Mouse (Mus musculus) layer of hippocampus, adult 11-12 months (tissue): Measurements from ENCODE around the gene Phldb1.
"Not testable (repeated sequence)": the region's sequence is repeated elsewhere in the genome, so short reads cannot be mapped to it uniquely, and the experiment has no call there.

ENCODE experiments used
- DNase-seq: peaks from one replicate; pipeline ENCODE4 v3.0.0; 2022; ENCODE audit warnings: low spot score

Phldb1 gene

DNA sequence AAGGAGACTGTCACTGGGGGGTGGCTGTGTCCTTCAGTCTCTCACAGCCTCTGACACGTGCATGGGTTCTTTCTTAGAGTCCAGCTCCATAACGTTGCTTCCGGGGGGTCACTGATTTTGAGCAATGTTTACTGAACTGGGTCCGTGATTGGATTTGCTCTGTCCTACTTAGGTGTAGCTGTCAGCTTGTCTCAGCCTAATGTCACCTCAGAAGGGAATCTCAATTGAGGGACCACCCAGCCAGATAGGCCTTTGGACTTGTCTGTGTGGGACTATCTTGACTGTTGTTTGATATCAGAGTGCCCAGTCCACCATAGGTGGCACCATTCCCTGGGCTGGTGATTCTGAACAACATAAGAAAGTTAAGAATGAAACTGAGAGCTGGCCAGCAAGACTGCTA, 81.1 kb downstream of the Phldb1 start:
- DNase-seq, result no peak

GRCm38 (mm10) chr9:44652027-44652426, 83.0 kb downstream of the Phldb1 start:
- DNase-seq, result peak; percentile 74

- DNase-seq, result no peak
Measured at GRCm38 (mm10) chr9:44648881-44649281, 86.1 kb downstream of the Phldb1 start.

DNA sequence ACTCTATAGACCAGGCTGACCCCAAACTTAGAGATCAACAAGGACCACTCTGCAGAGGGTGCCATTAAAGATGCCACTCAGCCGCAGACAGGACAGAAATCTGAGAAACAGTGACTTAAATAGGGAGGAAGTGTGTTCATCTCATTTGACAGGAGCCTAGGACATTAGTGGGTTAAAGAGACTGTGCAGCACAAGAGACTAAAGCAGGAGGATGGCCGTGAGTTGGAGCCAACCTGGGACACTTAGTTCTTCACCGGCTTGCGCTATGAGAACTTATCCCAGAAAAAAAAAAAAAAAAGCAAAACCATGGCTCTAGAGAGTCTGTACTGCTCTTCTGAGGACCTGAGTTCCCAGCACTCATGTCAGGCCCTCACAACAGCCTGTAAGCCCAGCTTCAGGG, 87.3 kb downstream of the Phldb1 start:
- DNase-seq, result no peak

DNA sequence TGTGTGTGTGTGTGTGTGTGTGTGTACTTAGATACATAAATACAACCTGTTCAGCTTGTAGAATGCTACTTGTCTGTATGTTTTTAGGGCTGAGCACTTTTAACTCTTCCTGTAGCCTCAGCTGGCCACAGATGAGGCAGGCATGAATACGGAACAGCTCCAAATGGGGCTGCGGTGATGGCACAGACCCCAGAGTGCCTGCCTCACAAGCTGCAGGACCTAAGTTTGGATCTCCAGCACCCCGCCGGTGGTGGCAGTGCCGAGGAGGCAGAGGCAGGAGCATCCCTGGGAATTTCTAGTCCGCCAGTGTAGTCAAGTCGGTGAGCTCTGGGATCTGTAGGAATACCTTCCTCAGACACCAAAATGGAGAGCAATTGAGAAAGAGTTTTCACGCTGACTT, 88.0 kb downstream of the Phldb1 start:
- no peak for DNase-seq

- no peak for DNase-seq
Measured at GRCm38 (mm10) chr9:44646366-44646765, 88.6 kb downstream of the Phldb1 start.

DNA sequence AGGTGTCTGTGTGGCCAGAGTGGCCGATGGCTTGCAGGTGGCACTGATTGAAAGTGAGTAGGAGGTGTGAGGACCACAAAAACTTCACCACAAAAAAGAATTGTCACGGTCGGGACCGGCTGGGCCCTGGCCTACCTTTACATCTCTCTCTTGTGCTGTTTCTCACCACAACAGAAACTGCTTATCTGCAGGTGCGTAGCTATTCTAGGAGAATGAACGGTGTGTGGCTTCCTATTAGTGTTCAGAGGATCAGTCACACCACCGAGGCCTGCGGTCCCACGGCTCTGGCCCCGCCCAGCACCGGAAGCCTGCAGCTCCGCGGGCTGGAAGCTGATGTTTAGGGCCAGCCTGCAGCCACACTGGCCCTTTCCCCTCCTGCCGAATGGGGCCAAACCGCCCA, 89.1 kb downstream of the Phldb1 start:
- DNase-seq, result no peak

- DNase-seq, result peak; percentile 41
Measured at GRCm38 (mm10) chr9:44645481-44645880, 89.5 kb downstream of the Phldb1 start.

DNA sequence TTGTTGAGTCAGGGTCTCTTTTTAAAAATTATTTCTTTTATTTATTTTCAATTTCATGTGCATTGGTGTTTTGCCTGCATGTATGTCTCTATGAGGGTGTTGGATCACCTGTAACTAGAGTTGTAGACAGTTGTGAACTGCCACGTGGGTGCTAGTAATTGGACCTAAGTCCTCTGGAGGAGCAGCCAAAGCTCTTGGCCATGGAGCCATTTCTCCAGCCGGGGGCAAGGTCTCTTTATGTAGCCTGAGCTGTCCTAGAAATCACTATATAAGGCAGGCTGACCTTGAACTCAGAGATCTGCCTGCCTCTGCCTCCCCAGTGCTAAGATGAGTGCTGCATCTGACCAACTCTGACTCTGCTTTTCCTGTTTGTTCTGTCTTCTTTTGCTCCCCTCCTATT, 90.8 kb downstream of the Phldb1 start:
- no peak for DNase-seq

DNA sequence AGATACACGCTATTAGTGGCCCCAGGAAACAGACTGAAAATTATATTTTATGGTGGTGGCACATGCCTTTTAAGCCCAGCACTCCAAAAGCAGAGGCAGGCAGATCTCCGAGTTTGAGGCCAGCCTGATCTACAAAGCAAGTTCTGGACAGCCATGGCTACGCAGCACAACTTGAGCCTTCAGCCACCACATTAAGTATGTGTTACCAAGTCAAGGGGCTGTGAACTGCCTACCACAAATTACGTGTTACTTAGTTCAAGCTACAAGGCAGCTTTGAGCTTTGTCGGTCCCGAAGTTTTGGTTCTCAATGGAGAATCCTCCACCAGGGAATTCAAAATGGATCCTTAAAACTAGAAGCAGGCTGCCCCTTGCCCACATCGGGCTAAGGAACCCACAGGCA, 91.9 kb downstream of the Phldb1 start:
- DNase-seq, result no peak

DNA sequence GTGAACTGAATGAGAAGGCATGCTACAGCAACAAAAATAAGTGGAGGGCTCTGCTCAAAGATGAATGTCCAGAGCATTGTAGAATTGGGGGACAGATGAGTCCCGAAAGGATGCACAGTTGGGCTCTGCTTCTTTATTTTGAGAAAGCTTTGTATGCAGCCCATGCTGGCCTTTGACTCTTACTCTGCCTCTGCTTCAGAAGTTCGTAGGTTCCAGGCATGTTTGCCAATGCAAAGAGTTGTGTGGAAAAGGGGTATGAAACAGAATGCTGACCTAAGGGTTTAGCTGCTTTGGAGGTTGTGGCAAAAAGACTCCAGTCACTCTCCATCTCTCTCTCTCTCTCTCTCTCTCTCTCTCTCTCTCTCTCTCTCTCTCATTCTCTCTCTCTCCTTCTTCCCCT, 93.4 kb downstream of the Phldb1 start:
- DNase-seq, result no peak

DNA sequence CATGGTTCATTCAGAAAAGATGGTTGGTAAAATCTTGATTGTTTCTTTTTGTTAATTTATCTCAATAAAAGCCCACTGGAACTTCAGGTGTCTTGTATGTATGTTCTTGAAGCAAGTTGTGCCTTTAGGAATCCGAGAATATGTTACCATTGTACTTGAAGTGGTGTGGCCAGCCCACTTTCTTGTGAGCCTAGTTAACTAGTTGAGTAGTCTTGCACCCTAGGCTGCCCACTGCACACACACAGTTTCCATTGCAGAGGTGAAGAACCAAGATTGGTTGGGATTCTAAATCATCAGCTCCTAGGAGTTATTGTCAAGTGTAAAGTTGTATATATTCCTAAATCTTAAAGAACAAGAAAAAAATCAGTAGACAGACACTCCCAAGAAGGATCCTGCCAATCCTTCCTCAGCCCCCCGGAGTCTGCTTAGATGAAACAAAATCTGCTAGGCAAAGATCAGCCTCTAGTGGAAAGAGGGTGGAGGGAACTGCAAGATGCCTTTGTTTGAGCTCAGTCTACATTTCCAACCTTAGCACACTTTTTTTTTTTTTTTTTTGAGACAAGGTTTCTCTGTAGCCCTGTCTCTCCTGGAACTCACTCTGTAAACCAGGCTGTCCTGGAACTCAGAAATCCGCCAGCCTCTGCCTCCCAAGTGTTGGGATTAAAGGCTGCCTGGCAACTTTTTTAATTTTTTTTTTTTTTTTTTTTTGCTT, 94.2 kb downstream of the Phldb1 start:
- DNase-seq, result no peak

DNA sequence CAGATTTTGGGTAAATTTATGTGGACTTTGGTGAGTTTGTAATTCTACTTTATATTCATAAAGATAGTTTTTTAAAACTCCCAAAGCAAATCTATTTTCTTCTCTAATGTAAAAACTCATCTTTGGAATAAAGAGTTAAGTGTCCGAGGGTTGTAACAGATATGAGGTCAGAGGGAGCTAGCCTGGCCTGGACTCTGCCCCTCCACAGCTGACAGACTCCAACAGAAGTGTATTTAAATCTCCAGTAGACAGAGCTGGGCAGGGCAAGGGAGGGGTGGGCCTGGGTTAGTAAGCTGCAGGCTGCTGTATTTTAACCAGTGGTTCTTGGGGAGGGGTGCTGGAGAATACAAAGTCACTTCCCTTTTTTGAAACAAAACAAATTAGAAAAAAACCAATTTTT, 95.0 kb downstream of the Phldb1 start:
- DNase-seq, result not testable (repeated sequence)

- not testable (repeated sequence) for DNase-seq
Measured at GRCm38 (mm10) chr9:44638726-44639125, 96.3 kb downstream of the Phldb1 start.

- DNase-seq, result no peak
Measured at GRCm38 (mm10) chr9:44637551-44638169, 97.3 kb downstream of the Phldb1 start.
